Mouse (Mus musculus) cortical plate, adult 2 months (tissue): ENCODE measurements around the gene Kcnj10.

ENCODE experiments used
- CTCF ChIP-seq: fragments of 200-500 bp; IDR thresholded peaks from 2 replicates; pipeline ENCODE4 v1.5.1; 2011; ENCODE audit warnings: mild to moderate bottlenecking, control low read depth, low read length; ENCODE audit not compliant: insufficient read depth; ENCODE audit errors: extremely low read depth
- POLR2A ChIP-seq: fragments of 200-500 bp; IDR thresholded peaks from 2 replicates; pipeline ENCODE4 v1.6.1; 2011; ENCODE audit warnings: mild to moderate bottlenecking, low read length, control low read depth; ENCODE audit not compliant: insufficient read depth; ENCODE audit errors: extremely low read depth

GRCm38 (mm10) chr1:172323801-172324359 is 17.1 kb upstream of the Kcnj10 start:
- no peak for TF ChIP-seq CTCF
- TF ChIP-seq POLR2A: no peak; the same call in 1 of the 2 replicates
